Mouse (Mus musculus) E14TG2a.4 (cell line): Measurements from ENCODE around the gene Kcnip4.
A peak's percentile ranks its signal among the peaks of the same experiment; 100 is the strongest.

Experiments
- H3K27me3 ChIP-seq: 2 replicates; pipeline ENCODE4 v1.6.1; 2014; ENCODE audit warnings: low read length, control low read depth; ENCODE audit not compliant: insufficient read depth
- H3K36me3 ChIP-seq: 2 replicates; pipeline ENCODE4 v1.6.1; 2014; ENCODE audit warnings: low read length, control low read depth; ENCODE audit not compliant: insufficient read depth
- H3K4me1 ChIP-seq: replicated peaks from 2 replicates; pipeline ENCODE4 v1.6.1; 2014; ENCODE audit warnings: low read depth, low read length, control low read depth
- H3K4me3 ChIP-seq: replicated peaks from 2 replicates; pipeline ENCODE4 v1.5.1; 2014; ENCODE audit warnings: mild to moderate bottlenecking, low read length
- H3K9me3 ChIP-seq: 2 replicates; pipeline ENCODE4 v1.6.1; 2014; ENCODE audit warnings: low read length, control low read depth
- CTCF ChIP-seq: conservative IDR thresholded peaks from 2 replicates; pipeline ENCODE4 v1.5.1; 2014; ENCODE audit warnings: low read length
- NANOG ChIP-seq: IDR thresholded peaks from 2 replicates; pipeline ENCODE4 v1.6.1; 2014; ENCODE audit warnings: borderline replicate concordance, low read length, mixed read lengths
- POU5F1 ChIP-seq: IDR thresholded peaks from 2 replicates; pipeline ENCODE4 v1.6.1; 2014; ENCODE audit warnings: low read length, borderline replicate concordance

Kcnip4 gene

DNA sequence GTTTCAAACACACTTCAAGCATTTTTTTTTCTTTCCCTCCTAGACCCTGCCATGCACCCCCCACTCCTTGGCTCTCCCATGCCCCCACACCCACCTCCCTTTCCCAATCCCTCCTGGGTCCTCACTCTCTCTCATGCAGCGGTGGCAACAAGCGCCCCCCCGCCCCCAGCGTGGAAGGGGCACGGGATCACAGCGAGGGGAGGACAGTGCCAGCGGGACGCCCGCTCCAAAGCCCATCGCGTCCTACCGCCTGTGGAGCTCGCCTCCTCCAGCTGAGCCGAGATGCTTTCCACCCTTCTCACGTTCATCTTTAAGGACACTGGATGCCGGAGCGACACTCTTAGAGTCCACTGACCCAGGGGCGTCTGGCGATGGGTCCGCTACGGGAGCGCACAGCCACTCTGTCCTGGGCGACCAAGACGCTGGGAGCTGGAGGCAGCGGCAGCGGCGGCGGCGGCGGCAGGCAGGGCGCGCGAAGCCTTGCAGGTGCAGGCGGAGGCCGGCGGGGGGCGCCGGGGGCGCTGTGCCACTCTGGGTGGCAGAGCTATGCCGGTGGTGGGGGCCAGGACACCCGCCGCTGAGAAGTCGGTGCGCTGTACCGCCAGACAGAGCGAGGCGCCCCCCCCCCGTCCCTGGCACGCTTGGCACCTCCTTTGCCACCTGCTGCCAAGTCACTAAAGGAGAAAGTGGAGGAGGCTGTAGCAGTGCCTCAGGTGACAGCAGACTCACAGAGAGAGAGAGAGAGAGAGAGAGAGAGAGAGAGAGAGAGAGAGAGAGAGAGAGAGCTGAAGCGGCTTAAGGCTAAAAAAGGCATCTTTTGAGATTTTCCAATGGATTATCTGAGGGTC lies at the start of gene Kcnip4:
TSS of gene Kcnip4 (minus strand) at position 514 of the 848 bp plus-strand sequence.
- Histone ChIP-seq H3K36me3 (no peaks in the 10 kb centered on the region), H3K27me3 (peaks cover 49% of the 10 kb centered on the region), H3K4me3 (peak within 1 kb of the TSS; percentile 80), H3K4me1 (no peaks in the 10 kb centered on the region; the same call in 1 of the 2 replicates), H3K9me3 (no peaks in the 10 kb centered on the region)
- no peak for TF ChIP-seq POU5F1
- no peak for TF ChIP-seq NANOG
- TF ChIP-seq CTCF, result no peak

DNA sequence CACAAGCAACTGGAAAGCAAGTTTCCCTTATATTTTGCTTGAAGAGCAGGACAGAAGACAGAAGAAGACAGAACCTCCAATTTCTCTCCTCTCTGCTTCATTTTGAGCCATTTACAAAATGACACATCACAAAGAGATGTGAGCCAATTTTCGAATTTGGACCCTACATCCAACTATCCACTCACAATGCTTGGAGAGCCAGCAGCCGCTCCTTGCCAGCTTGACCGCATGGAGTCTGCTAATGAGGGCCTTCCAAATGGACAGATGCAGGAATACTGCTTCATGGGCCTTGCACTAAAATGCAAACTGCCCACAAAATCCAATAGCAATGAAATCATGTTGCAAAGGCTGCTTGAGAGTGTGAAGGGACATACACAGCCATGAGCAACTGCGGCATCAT lies 47.2 kb upstream of the Kcnip4 start:
- TF ChIP-seq CTCF (no peak), NANOG (no peak), POU5F1 (no peak)
- H3K9me3 ChIP-seq, result no peaks in the 10 kb centered on the region
- no peaks in the 10 kb centered on the region for H3K27me3 ChIP-seq
- H3K4me3 ChIP-seq, result no peak overlapping the region
- no peaks in the 10 kb centered on the region for H3K4me1 ChIP-seq
- no peaks in the 10 kb centered on the region for H3K36me3 ChIP-seq

DNA sequence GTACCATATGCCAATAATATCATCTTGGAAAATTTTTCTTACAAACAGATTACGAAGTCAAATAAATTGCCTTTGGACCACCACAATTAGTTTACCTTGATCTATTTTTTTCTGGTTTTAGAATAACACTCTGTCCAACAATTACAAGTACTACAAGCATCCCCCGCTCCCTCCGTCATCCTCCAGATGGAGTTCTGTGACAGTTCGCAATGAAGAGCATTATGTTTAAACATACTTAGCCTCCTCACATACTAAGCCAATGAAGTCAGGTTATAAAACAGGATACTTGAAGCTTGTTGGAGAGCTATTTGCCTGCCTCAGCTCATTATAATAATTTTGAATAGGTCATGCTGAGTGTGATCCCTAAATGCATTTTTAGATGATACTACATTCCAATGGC lies 39.0 kb upstream of the Kcnip4 start:
- Histone ChIP-seq H3K36me3 (no peaks in the 10 kb centered on the region), H3K4me1 (no peaks in the 10 kb centered on the region), H3K27me3 (no peaks in the 10 kb centered on the region), H3K4me3 (no peak overlapping the region), H3K9me3 (no peaks in the 10 kb centered on the region)
- TF ChIP-seq POU5F1 (no peak), NANOG (no peak), CTCF (no peak)

DNA sequence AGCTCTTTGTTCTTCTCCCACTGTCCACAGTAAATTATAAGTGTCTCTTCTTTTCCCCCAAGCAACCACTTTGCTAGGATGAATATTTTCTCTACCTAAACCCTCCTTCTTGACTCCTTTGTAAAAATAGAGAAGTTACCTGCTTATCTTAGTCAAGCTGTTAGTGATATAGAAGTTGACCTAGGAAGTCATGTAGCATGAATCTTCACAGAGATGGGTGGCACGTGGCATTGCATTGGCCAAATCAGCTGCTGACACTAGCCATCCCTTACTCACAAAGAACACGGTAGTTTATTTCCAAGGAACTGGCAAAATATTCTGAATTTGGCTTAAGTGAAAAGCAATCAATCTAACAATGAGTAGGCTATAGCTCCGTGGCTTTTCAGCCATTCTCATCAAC lies 32.7 kb upstream of the Kcnip4 start:
- Histone ChIP-seq H3K9me3 (peaks cover 3% of the 10 kb centered on the region; the same call in 1 of the 2 replicates), H3K27me3 (no peaks in the 10 kb centered on the region), H3K4me1 (no peaks in the 10 kb centered on the region), H3K4me3 (no peak overlapping the region), H3K36me3 (no peaks in the 10 kb centered on the region)
- TF ChIP-seq POU5F1 (no peak), NANOG (no peak), CTCF (no peak)

DNA sequence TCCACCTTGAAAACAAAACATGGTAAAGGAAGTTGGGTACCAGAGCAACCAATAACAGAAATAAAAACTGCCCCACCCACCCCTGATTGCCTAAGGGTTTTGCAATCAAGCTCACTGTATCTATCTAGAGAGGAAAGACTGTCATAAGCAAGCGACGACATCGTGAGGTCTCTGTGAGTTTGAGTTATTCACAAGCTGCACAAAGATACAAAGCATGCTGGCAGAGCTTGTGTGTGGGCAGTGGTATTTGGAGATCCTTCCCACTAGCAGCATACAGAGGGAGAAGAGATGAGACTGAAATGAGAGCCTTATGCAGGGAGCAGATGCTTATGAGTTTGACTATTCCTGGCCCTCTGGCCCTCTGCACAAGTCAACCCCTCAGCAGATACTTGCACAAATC lies 23.2 kb upstream of the Kcnip4 start:
- H3K4me1 ChIP-seq, result no peaks in the 10 kb centered on the region
- H3K27me3 ChIP-seq, result no peaks in the 10 kb centered on the region
- no peak overlapping the region for H3K4me3 ChIP-seq
- no peak for TF ChIP-seq POU5F1
- TF ChIP-seq CTCF, result no peak
- no peak for TF ChIP-seq NANOG
- H3K36me3 ChIP-seq, result no peaks in the 10 kb centered on the region
- peaks cover 47% of the 10 kb centered on the region for H3K9me3 ChIP-seq

DNA sequence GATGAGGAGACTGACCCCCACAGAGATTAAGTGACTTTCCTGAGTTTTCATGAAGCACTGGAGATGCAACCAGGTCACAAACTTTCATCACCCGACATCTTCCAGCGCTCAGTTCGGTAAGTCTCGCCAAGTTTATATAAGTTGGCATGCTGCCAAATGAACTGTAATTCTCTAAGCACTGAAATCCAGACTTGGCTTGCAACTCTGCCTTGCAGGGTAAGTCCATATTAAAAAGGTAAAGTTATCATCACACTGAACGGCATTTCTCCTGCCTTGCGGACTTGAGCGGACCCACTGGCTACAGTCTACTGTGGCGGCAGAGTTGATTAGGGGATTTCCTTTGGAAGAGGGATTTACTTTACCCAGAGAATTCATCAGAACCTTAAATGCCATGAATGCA lies 4.7 kb upstream of the Kcnip4 start:
- no peak for TF ChIP-seq CTCF
- TF ChIP-seq POU5F1, result no peak
- TF ChIP-seq NANOG, result no peak
- no peaks in the 10 kb centered on the region; the same call in 1 of the 2 replicates for H3K4me1 ChIP-seq
- no peaks in the 10 kb centered on the region for H3K36me3 ChIP-seq
- no peaks in the 10 kb centered on the region for H3K9me3 ChIP-seq
- H3K27me3 ChIP-seq, result peaks cover 28% of the 10 kb centered on the region
- no peak overlapping the region for H3K4me3 ChIP-seq

DNA sequence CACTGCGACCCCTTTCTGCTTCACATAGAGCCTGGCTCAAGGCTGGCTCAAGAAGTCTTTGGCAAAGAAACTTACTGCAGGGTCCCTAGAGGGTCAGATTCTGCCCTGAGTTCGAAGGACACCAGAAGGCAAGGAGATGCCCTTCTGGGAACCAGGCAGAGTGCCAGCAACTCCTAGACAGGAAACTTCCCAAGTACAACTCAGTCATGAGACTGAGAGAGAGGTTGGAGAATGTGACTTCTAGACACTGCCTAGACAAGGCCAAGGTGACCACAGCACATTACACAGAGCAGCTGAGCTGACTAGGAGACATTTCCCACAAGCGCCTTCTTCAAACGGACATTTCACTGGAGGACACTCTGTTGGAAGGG lies 520 bp upstream of the Kcnip4 start:
- Histone ChIP-seq H3K4me3 (no peak overlapping the region), H3K4me1 (no peaks in the 10 kb centered on the region; the same call in 1 of the 2 replicates), H3K27me3 (peaks cover 49% of the 10 kb centered on the region), H3K9me3 (no peaks in the 10 kb centered on the region), H3K36me3 (no peaks in the 10 kb centered on the region)
- no peak for TF ChIP-seq CTCF

DNA sequence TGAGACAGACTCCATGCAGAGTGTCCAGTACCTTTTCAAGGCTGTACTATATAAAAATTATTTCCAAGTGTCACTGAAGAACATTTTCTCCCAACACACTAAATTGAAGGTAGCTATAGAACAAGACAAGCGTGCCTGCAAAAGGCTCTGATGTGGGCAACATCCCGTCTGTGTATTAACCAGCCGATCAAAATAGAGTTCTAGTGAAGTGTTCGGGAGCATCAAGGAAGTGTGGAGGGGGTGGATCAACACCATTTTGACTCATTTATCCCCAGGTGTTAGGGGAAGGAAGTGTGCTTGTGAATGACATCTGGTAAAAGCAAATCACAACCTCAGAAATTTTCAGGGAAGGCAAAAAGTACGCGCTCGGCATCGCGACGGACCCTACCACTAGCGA lies 712 bp downstream of the Kcnip4 start:
- peaks cover 49% of the 10 kb centered on the region for H3K27me3 ChIP-seq
- no peaks in the 10 kb centered on the region for H3K9me3 ChIP-seq
- H3K36me3 ChIP-seq, result no peaks in the 10 kb centered on the region
- TF ChIP-seq POU5F1 (no peak), NANOG (no peak)
- H3K4me3 ChIP-seq, result peak overlapping the region; percentile 80
- H3K4me1 ChIP-seq, result no peaks in the 10 kb centered on the region; the same call in 1 of the 2 replicates

DNA sequence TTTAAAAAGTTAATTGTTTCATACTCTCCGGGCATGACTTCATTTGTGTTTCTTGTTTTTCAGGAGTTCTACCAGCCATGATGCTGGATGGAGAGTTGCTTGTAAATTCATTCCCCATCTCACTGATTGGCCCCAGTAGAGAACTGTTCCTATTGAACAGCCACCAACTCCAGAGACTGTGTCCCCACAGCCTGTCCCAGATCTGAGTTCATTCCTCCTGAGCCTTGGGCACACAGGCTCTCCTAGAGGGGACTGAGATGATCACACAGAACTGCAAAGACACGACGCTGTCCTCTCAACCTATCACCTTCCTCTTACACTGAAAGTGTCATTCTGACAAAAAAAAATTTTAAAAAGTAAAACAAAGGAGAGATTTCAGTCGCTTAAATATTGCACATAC lies 1.7 kb downstream of the Kcnip4 start:
- H3K4me1 ChIP-seq, result no peaks in the 10 kb centered on the region; the same call in 1 of the 2 replicates
- H3K4me3 ChIP-seq, result no peak overlapping the region
- peaks cover 49% of the 10 kb centered on the region for H3K27me3 ChIP-seq
- no peak for TF ChIP-seq CTCF
- no peaks in the 10 kb centered on the region for H3K9me3 ChIP-seq
- no peaks in the 10 kb centered on the region for H3K36me3 ChIP-seq
